Mouse (Mus musculus) olfactory bulb, adult 2 months (tissue): Measurements from ENCODE around the gene Gm6309. TPM values are rescaled to one million over a fixed set of nuclear protein-coding genes. Genes with fewer than 3 reads are reported as not detected.
"Not testable (repeated sequence)": the region's sequence is repeated elsewhere in the genome, so short reads cannot be mapped to it uniquely, and the experiment has no call there.

ENCODE experiments used
- H3K27ac ChIP-seq: fragments of 200-500 bp; 2 replicates; pipeline ENCODE4 v1.5.1; 2012; ENCODE audit warnings: low read depth, low read length; ENCODE audit not compliant: insufficient read depth
- H3K4me1 ChIP-seq: fragments of 200-500 bp; 2 replicates; pipeline ENCODE4 v1.6.1; 2012; ENCODE audit warnings: low read length; ENCODE audit not compliant: control insufficient read depth, insufficient read depth
- H3K4me3 ChIP-seq: fragments of 200-500 bp; 2 replicates; pipeline ENCODE4 v1.5.1; 2012; ENCODE audit warnings: mild to moderate bottlenecking, low read depth, low read length, moderate library complexity; ENCODE audit not compliant: insufficient read depth
- CTCF ChIP-seq: fragments of 200-500 bp; IDR thresholded peaks from 2 replicates; pipeline ENCODE4 v1.5.1; 2012; ENCODE audit warnings: low read depth, mild to moderate bottlenecking, low read length, moderate library complexity; ENCODE audit not compliant: insufficient read depth
- POLR2A ChIP-seq: fragments of 200-500 bp; IDR thresholded peaks from 2 replicates; pipeline ENCODE4 v1.6.1; 2012; ENCODE audit warnings: mild to moderate bottlenecking, low read depth, low read length, moderate library complexity; ENCODE audit not compliant: insufficient read depth
- WGBS: fragments of 180-500 bp; shearing (Covaris S2); methylation state at CpG from one replicate; pipeline ENCODE4 v1.1.7; 2018; 5-methylcytosine and 5-hydroxymethylcytosine counted together
- polyA plus RNA-seq: library from polyadenylated mRNA; stranded (reverse); fragments of >200 nt; gene quantifications from 2 replicates; pipeline ENCODE4 v1.2.4, GENCODE M21; 2012; ENCODE audit warnings: low replicate concordance; ENCODE audit not compliant: missing spikeins, insufficient read depth, insufficient read length

The Gm6309 gene
- polyA plus RNA-seq, 1 experiment = not detected

- H3K4me3 ChIP-seq = no peak overlapping the region
- TF ChIP-seq POLR2A (no peak), CTCF (no peak)
- H3K27ac ChIP-seq = no peak overlapping the region
- 84% methylated on average over 1 of the region's 1 CpGs for WGBS
- H3K4me1 ChIP-seq = no peaks in the 10 kb centered on the region
These were observed 17.6 kb upstream of the Gm6309 start for GRCm38 (mm10) chr5:146188144-146188543.

- 33% methylated on average over 5 of the region's 5 CpGs for WGBS
These were observed 16.9 kb upstream of the Gm6309 start for GRCm38 (mm10) chr5:146187441-146187840.

GRCm38 (mm10) chr5:146185204-146185603, 14.7 kb upstream of the Gm6309 start, which contains the start of gene 1700001J03Rik:
Gene 1700001J03Rik, minus strand, starts transcription at chr5:146185304.
- 79% methylated on average over 4 of the region's 4 CpGs for WGBS
- not testable (repeated sequence) for H3K27ac ChIP-seq, H3K4me3 ChIP-seq, H3K4me1 ChIP-seq

More at GRCm38 (mm10) chr5:146187441-146187840, 16.9 kb upstream of the Gm6309 start:
- H3K4me3 ChIP-seq, H3K27ac ChIP-seq, H3K4me1 ChIP-seq: not testable (repeated sequence)

GRCm38 (mm10) chr5:146172744-146173143, 2.2 kb upstream of the Gm6309 start:
- H3K27ac ChIP-seq, H3K4me3 ChIP-seq, H3K4me1 ChIP-seq: not testable (repeated sequence)
- 66% methylated on average over 4 of the region's 4 CpGs for WGBS

DNA sequence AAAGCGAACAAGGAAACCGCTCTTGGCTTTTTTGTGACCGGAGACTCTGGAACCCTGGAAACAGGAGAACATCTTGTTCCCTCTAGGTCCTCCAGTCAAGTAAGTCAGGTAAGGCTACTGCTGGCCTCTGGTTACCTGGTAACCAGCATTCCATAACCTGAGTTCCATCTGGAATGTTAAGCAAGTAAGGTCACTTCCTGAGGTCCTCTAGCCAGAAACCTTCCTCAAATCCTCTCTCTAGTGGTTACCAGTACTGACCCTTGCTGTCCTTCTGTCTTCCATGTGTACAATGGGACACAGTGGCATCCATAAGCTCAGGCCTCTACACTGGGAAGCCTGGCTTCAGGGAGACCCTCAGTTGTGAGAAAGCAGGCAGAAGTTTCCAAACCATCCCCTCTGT, 10.1 kb downstream of the Gm6309 start, which contains the start of gene Gm5565:
Gene Gm5565, minus strand, starts transcription at position 101 of the 400 bp plus-strand sequence.
- 92% methylated on average over 3 of the region's 3 CpGs for WGBS
- H3K27ac ChIP-seq, H3K4me1 ChIP-seq, H3K4me3 ChIP-seq: not testable (repeated sequence)

DNA sequence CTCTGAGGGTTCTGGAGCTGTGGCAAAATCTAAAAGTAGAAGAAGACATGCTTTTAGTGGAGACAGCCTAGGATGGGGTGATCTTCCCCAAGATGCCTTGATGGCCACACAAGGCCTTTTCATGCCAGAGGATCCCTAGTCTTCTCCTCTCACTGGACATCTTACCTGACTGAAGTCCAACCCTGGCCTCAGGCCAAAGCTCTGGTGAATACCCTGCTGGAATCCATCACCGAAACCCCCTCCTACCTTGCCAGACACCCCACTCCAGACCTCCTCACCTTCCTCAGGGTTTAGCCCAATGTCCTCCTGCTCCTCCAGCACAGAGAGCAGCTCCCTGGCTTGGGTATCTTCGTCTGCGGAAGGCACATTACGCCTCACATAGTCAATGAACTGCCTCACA, 12.2 kb downstream of the Gm6309 start:
- 88% methylated on average over 4 of the region's 4 CpGs for WGBS
- not testable (repeated sequence) for H3K27ac ChIP-seq, H3K4me3 ChIP-seq, H3K4me1 ChIP-seq

GRCm38 (mm10) chr5:146150454-146150853, 20.1 kb downstream of the Gm6309 start:
- no peak for TF ChIP-seq POLR2A
- Histone ChIP-seq H3K27ac (no peak overlapping the region), H3K4me1 (no peaks in the 10 kb centered on the region), H3K4me3 (no peak overlapping the region)
- 71% methylated on average over 3 of the region's 3 CpGs for WGBS

- H3K4me1 ChIP-seq = no peaks in the 10 kb centered on the region
- no peak overlapping the region for H3K27ac ChIP-seq
- H3K4me3 ChIP-seq = no peak overlapping the region
- 37% methylated on average over 2 of the region's 2 CpGs for WGBS
- TF ChIP-seq POLR2A = no peak
- TF ChIP-seq CTCF = no peak
These were observed 22.6 kb downstream of the Gm6309 start for GRCm38 (mm10) chr5:146147903-146148302.

Other genes starting within 250 kb of the Gm6309 start
- not detected in 2 replicates for gene Cyp3a25, start 161.1 kb downstream of the Gm6309 start, polyA plus RNA-seq
- not detected in 2 replicates for gene Cyp3a59, start 91.5 kb downstream of the Gm6309 start, polyA plus RNA-seq
- not detected in 2 replicates for gene Gm5565, start 10.2 kb downstream of the Gm6309 start, polyA plus RNA-seq
- gene 1700001J03Rik, start 14.6 kb upstream of the Gm6309 start, polyA plus RNA-seq = not detected in 2 replicates
- gene Rnf6, start 50.8 kb upstream of the Gm6309 start, polyA plus RNA-seq = not detected in 2 replicates
- gene Cdk8, start 60.5 kb upstream of the Gm6309 start, polyA plus RNA-seq = not detected in 2 replicates
- not detected in 2 replicates for gene Wasf3, start 214.3 kb upstream of the Gm6309 start, polyA plus RNA-seq